Mouse (Mus musculus) hindlimb bud, embryonic 11.5 days (tissue): ENCODE data around the gene Ednrb.

Experiments used
- DNase-seq: peaks from one replicate; pipeline ENCODE4 v3.0.0-alpha.2; 2012; ENCODE audit warnings: low read depth, low spot score; ENCODE audit errors: extremely low spot score

Ednrb gene

DNA sequence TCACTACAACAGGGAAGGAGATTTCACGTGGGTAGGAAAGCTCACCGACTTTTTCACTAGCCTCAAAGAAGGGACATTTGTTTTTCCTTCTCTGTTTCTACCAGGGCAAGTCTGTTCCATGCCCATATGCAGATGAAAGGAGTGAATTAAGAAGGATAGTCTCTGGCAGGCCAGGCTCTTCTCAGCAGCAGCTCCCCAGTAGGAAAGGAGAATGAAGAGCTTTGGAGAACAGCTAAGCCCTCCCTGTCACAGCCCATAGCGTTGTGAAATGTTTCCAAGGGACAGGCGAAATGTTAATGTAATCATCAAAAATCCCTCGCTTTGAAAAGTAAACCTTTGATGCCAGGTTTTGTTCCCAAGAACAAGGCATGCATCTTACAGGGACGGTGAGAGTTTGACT, 76.7 kb downstream of the Ednrb start:
- no peak for DNase-seq
